Mouse (Mus musculus) forebrain, embryonic 14.5 days (tissue): Measurements from ENCODE around the gene Slc9a9. TPM values are rescaled to one million over a fixed set of nuclear protein-coding genes. Genes with fewer than 3 reads are reported as not detected.

Source experiments
- ATAC-seq: fragments of 200-750 bp; cut with Nextera tagmentation; 2 replicates; pipeline ENCODE4 v1.8.0; 2017; ENCODE audit warnings: mild to moderate bottlenecking, moderate library complexity
- DNase-seq: peaks from one replicate; pipeline ENCODE4 v3.0.0-alpha.2; 2015; ENCODE audit warnings: low spot score
- H3K27ac ChIP-seq: fragments of 300-500 bp; sonication (generic); 2 replicates; pipeline ENCODE4 v1.5.1; 2014; ENCODE audit warnings: low read depth, mild to moderate bottlenecking, control low read depth, low read length, moderate library complexity
- H3K27me3 ChIP-seq: fragments of 300-500 bp; sonication (generic); replicated peaks from 2 replicates; pipeline ENCODE4 v1.6.1; 2014; ENCODE audit warnings: low read length, control low read depth, mixed read lengths; ENCODE audit not compliant: control insufficient read depth, insufficient read depth
- H3K36me3 ChIP-seq: fragments of 300-500 bp; sonication (generic); 2 replicates; pipeline ENCODE4 v1.6.1; 2014; ENCODE audit warnings: low read length, control low read depth; ENCODE audit not compliant: control insufficient read depth, insufficient read depth
- H3K4me1 ChIP-seq: fragments of 300-500 bp; sonication (generic); 2 replicates; pipeline ENCODE4 v1.6.1; 2014; ENCODE audit warnings: antibody characterized with exemption, low read length, control low read depth; ENCODE audit not compliant: control insufficient read depth, insufficient read depth
- H3K4me2 ChIP-seq: fragments of 300-500 bp; sonication (generic); 2 replicates; pipeline ENCODE4 v1.6.1; 2014; ENCODE audit warnings: mild to moderate bottlenecking, control low read depth, low read length
- H3K4me3 ChIP-seq: fragments of 300-500 bp; sonication (generic); 2 replicates; pipeline ENCODE4 v1.5.1; 2014; ENCODE audit warnings: low read depth, low read length, control low read depth
- H3K9ac ChIP-seq: fragments of 300-500 bp; sonication (generic); 2 replicates; pipeline ENCODE4 v1.6.1; 2014; ENCODE audit warnings: mild to moderate bottlenecking, low read length, control low read depth, moderate library complexity
- H3K9me3 ChIP-seq: fragments of 300-500 bp; sonication (generic); replicated peaks from 2 replicates; pipeline ENCODE4 v1.6.1; 2016; ENCODE audit warnings: low read length, control low read depth, mixed read lengths; ENCODE audit not compliant: control insufficient read depth
- WGBS: fragments of 180-500 bp; shearing (Covaris S2); extraction: QIAGEN DNeasy Blood & Tissue Kit; methylation state at CpG from one replicate; pipeline ENCODE4 v1.1.7; 2014; 5-methylcytosine and 5-hydroxymethylcytosine counted together
- polyA plus RNA-seq: library from polyadenylated mRNA; unstranded; fragments of >200 nt; fragmentation: Nextera tagmentation; extraction: Ambion mirVana; gene quantifications from 2 replicates; pipeline ENCODE4 v1.2.1, GENCODE M21; 2014

Slc9a9 gene
- polyA plus RNA-seq, 1 experiment from 2014 or later: 3.7 TPM

DNA sequence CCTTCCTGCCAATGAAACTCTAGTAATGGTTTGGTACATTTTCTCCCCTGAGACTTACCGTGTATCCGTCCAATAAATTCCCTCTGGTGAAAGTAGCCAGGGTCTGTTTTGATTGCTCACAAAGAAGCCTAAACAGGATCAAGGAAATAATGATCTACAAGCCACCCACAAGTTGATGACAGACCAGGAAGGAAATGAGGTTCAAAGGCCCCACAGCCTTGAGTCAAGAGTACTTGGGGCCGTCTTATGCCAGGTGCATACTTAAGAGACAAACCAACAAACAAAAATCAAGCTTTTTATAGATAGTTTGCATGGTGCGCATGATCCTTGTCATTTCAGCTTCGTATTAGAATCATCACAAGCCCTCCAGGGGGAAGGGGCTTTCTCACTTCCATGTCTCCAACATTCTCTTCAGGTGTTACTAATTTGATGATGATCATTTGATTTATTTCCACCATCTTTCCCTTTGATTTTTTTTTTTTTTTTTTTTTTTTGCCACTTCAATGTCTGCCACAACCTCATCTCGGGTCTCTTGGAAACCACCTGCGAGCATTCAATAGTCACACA, 275.9 kb downstream of the Slc9a9 start:
- no peak overlapping the region for H3K27ac ChIP-seq
- H3K4me2 ChIP-seq: no peak overlapping the region
- H3K9ac ChIP-seq: no peak overlapping the region
- no peaks in the 10 kb centered on the region for H3K36me3 ChIP-seq
- H3K4me1 ChIP-seq: no peaks in the 10 kb centered on the region
- no peak for ATAC-seq
- H3K4me3 ChIP-seq: no peak overlapping the region
- H3K27me3 ChIP-seq: no peaks in the 10 kb centered on the region
- 88% methylated on average over 7 of the region's 7 CpGs for WGBS
- no peak for DNase-seq
- H3K9me3 ChIP-seq: no peaks in the 10 kb centered on the region

GRCm38 (mm10) chr9:94947246-94947645, 277.5 kb downstream of the Slc9a9 start:
- H3K4me2 ChIP-seq: no peak overlapping the region
- no peak for DNase-seq
- no peak overlapping the region for H3K9ac ChIP-seq
- WGBS: 77% methylated on average over 7 of the region's 7 CpGs
- H3K9me3 ChIP-seq: no peaks in the 10 kb centered on the region
- no peak overlapping the region for H3K27ac ChIP-seq
- no peak for ATAC-seq
- no peaks in the 10 kb centered on the region for H3K4me1 ChIP-seq
- H3K36me3 ChIP-seq: no peaks in the 10 kb centered on the region
- no peak overlapping the region for H3K4me3 ChIP-seq
- H3K27me3 ChIP-seq: no peaks in the 10 kb centered on the region

- H3K27ac ChIP-seq: no peak overlapping the region
- H3K9ac ChIP-seq: no peak overlapping the region
- no peaks in the 10 kb centered on the region for H3K36me3 ChIP-seq
- no peak overlapping the region for H3K4me3 ChIP-seq
- no peaks in the 10 kb centered on the region for H3K9me3 ChIP-seq
- H3K4me2 ChIP-seq: no peak overlapping the region
- H3K4me1 ChIP-seq: no peaks in the 10 kb centered on the region
- ATAC-seq (no peak), DNase-seq (no peak)
- H3K27me3 ChIP-seq: no peaks in the 10 kb centered on the region
- 61% methylated on average over 3 of the region's 3 CpGs for WGBS
These were observed 281.0 kb downstream of the Slc9a9 start for GRCm38 (mm10) chr9:94950676-94951075.

DNA sequence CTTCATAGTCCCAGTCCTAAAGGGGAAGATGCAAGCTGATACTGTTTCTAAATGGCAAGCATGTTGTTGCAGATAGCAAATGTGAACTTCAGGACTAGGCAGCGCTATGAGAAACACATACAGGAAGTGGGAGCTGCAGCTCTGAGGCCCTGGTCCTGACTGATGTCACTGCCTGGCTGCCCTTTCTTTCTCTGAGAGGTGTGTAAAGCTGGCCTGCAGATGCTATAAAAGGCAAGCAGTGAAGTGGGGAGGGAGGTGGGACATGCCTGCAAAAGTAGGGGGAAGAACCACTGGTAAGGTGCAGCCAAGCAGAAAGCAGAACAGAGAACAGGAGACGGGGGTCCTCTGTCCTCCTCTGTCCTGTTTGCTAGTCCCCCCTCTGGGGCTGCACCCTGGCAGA, 285.9 kb downstream of the Slc9a9 start:
- 57% methylated on average over 2 of the region's 2 CpGs for whole genome bisulfite sequencing
- no peak for ATAC-seq
- DNase-seq: no peak
- no peak overlapping the region for H3K4me2 ChIP-seq
- no peak overlapping the region for H3K27ac ChIP-seq
- no peaks in the 10 kb centered on the region for H3K4me1 ChIP-seq
- H3K36me3 ChIP-seq: no peaks in the 10 kb centered on the region
- H3K9ac ChIP-seq: no peak overlapping the region
- no peak overlapping the region for H3K4me3 ChIP-seq
- no peaks in the 10 kb centered on the region for H3K9me3 ChIP-seq
- H3K27me3 ChIP-seq: no peaks in the 10 kb centered on the region

DNA sequence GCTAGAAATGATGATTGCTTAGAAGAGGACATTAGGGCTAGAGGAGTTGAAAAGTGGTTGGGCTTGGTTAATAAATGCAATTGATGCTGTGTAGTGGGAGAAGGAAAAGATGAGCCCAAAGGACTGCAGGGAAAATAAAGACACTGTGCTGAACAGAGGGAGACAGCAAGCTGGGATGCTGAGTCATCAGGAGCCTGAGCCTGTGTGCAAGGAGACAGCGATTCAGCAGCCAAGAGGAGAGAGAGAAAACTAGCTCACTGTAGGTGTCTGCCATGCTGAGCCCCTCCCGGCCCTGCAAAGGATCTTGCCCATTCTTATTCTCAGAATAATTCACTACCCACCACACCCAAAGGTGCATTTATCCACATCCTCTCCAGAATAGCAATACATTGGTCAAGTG, 288.7 kb downstream of the Slc9a9 start:
- ATAC-seq (peak; percentile 55; the same call in 1 of the 2 replicates), DNase-seq (peak; percentile 11)
- Histone ChIP-seq H3K27me3 (no peaks in the 10 kb centered on the region), H3K4me2 (no peak overlapping the region), H3K36me3 (no peaks in the 10 kb centered on the region), H3K4me1 (no peaks in the 10 kb centered on the region), H3K9ac (no peak overlapping the region), H3K4me3 (no peak overlapping the region), H3K9me3 (no peaks in the 10 kb centered on the region), H3K27ac (no peak overlapping the region)
- 69% methylated on average over 2 of the region's 2 CpGs for WGBS

DNA sequence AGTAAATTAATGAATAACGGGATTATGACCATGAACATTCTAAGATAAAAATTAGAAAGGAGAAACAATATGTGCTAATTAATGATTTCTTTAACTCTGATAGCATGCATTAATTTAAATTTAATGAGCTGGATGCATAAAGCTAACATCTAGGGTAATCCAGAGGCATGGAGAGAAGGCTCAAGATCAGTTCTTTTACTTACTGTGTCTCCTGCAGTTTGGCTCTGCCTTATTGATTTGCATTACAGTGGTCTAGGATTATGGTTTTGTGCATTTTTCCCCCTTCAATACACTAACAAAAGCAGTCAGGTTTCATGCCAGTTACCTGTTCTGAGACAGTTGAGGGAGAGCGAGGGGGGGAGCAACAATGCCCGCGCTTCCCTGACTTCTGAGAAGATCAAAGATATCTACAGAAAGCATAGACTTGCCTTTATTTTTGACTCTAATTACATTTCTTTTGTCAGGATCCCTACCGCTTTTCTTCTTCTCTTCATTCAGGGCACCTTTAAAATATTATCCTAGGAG, 298.9 kb downstream of the Slc9a9 start:
- Histone ChIP-seq H3K36me3 (no peaks in the 10 kb centered on the region), H3K4me3 (no peak overlapping the region), H3K4me2 (no peak overlapping the region), H3K27me3 (no peaks in the 10 kb centered on the region), H3K27ac (peak overlapping the region; percentile 7; the same call in 1 of the 2 replicates), H3K9me3 (no peaks in the 10 kb centered on the region), H3K4me1 (peaks cover 8% of the 10 kb centered on the region), H3K9ac (no peak overlapping the region)
- ATAC-seq: peak; percentile 60
- WGBS: 19% methylated on average over 5 of the region's 5 CpGs
- peak; percentile 44 for DNase-seq

GRCm38 (mm10) chr9:94969131-94969530, 299.4 kb downstream of the Slc9a9 start:
- ATAC-seq (peak; percentile 86), DNase-seq (peak; percentile 69)
- WGBS: 0% methylated on average over 1 of the region's 1 CpGs

GRCm38 (mm10) chr9:94972021-94972420, 302.3 kb downstream of the Slc9a9 start:
- no peaks in the 10 kb centered on the region for H3K36me3 ChIP-seq
- no peak overlapping the region for H3K4me2 ChIP-seq
- no peaks in the 10 kb centered on the region for H3K9me3 ChIP-seq
- no peak for ATAC-seq
- no peaks in the 10 kb centered on the region for H3K27me3 ChIP-seq
- peaks cover 8% of the 10 kb centered on the region for H3K4me1 ChIP-seq
- 79% methylated on average over 2 of the region's 2 CpGs for WGBS
- no peak for DNase-seq
- H3K27ac ChIP-seq: no peak overlapping the region
- no peak overlapping the region for H3K4me3 ChIP-seq
- no peak overlapping the region for H3K9ac ChIP-seq

More at GRCm38 (mm10) chr9:94969131-94969530, 299.4 kb downstream of the Slc9a9 start:
- H3K4me1 ChIP-seq: peaks cover 8% of the 10 kb centered on the region
- no peak overlapping the region for H3K4me2 ChIP-seq
- no peak overlapping the region for H3K9ac ChIP-seq
- no peak overlapping the region for H3K27ac ChIP-seq
- H3K27me3 ChIP-seq: no peaks in the 10 kb centered on the region
- no peaks in the 10 kb centered on the region for H3K9me3 ChIP-seq
- H3K4me3 ChIP-seq: no peak overlapping the region
- no peaks in the 10 kb centered on the region for H3K36me3 ChIP-seq

DNA sequence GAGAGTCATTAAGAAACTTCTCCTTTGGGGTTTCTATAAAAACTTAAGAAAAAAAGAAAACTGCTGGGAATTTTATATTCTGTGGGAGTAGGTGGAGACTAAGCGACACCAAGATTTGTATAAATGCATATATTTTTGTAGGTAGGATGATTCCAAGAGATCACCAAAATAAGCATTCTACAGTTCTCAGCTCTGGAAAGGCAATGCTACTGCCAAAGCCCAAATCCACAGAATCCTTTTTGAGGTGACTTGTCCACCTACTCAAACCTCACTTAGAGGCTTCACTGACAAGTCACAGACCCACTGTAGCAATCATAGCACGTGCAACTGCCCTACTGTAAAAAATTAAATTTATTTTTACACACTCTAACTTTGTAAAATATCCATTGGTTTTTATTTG, 303.0 kb downstream of the Slc9a9 start:
- H3K9me3 ChIP-seq: no peaks in the 10 kb centered on the region
- H3K27me3 ChIP-seq: no peaks in the 10 kb centered on the region
- no peak overlapping the region for H3K27ac ChIP-seq
- no peak overlapping the region for H3K4me3 ChIP-seq
- no peak for ATAC-seq
- DNase-seq: no peak
- H3K4me2 ChIP-seq: no peak overlapping the region
- H3K4me1 ChIP-seq: peaks cover 8% of the 10 kb centered on the region
- WGBS: 96% methylated on average over 2 of the region's 2 CpGs
- no peaks in the 10 kb centered on the region for H3K36me3 ChIP-seq
- no peak overlapping the region for H3K9ac ChIP-seq
